12 mouse cellular contexts compared by ENCODE assay signal in the genomic region with DNA sequence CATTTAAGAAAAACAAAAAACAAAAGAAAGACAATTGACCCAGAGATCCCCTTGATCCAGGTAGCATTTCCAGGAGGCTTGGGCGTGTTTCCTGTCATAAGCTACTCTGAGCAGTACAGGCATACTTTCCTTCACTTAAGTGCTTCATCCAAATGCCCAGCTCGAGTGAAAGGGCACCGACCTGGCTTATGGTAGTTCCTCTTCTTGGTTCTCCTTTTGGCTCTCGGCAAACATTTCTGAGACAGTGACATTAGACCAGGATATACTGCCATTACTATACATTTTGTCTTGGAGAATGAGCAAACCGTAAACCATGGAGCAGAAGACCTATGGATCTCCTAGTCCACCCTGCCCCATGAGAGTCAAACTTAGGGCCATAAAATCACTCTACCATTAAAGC. TPM values are rescaled to one million over a fixed set of nuclear protein-coding genes. Genes with fewer than 3 reads are reported as not detected.
A peak's percentile ranks its signal among the peaks of the same experiment; 100 is the strongest.
DNase-seq lines count a peak whose midpoint lies in the region; ATAC-seq and TF ChIP-seq lines count a peak whose summit lies in the region.
"Had no signal": no experiment of that assay in that cellular context is flagged by ENCODE, and none has a peak within 500 bp of the region (broad histone marks: within the 10 kb centered on the region; RNA-seq: fewer than 3 reads in every experiment).

No protein-coding gene starts in this region.

- no peak for ATAC-seq in heart, embryonic 11.5 days (replicated peaks; ENCODE audit: insufficient number of reproducible peaks, low FRiP score, low TSS enrichment)
- no peak for ATAC-seq in neural tube, embryonic 12.5 days (ENCODE audit: low FRiP score, low read depth)
- no peak for ATAC-seq in liver, postnatal 0 days
- no peak for ATAC-seq in intestine, postnatal 0 days

- H3K9me3 ChIP-seq in heart, embryonic 11.5 days (replicated peaks; ENCODE audit: control insufficient read depth, low read length) = no peaks in the 10 kb centered on the region
- no peaks in the 10 kb centered on the region for H3K9me3 ChIP-seq in neural tube, embryonic 12.5 days
- H3K9me3 ChIP-seq in liver, postnatal 0 days (ENCODE audit: low read length) = no peaks in the 10 kb centered on the region
- H3K9me3 ChIP-seq in intestine, postnatal 0 days (ENCODE audit: control insufficient read depth) = no peaks in the 10 kb centered on the region

- no peak overlapping the region for H3K9ac ChIP-seq in heart, embryonic 11.5 days (ENCODE audit: low read depth, low read length)
- H3K9ac ChIP-seq in neural tube, embryonic 12.5 days = no peak overlapping the region
- H3K9ac ChIP-seq in liver, postnatal 0 days (replicated peaks) = no peak overlapping the region
- H3K9ac ChIP-seq in intestine, postnatal 0 days (ENCODE audit: low read depth, low read length) = no peak overlapping the region

- TF ChIP-seq CTCF in liver, postnatal 0 days (IDR thresholded peaks at IDR 0.05; ENCODE audit: low read depth) = no peak
- TF ChIP-seq CTCF in intestine, postnatal 0 days (IDR thresholded peaks at IDR 0.05; ENCODE audit: low read depth) = no peak

- H3K4me2 ChIP-seq in heart, embryonic 11.5 days = peak overlapping the region; percentile 99; the same call in 1 of the 2 replicates
- H3K4me2 ChIP-seq in neural tube, embryonic 12.5 days (replicated peaks) = peak overlapping the region; percentile 90; the same call in 1 of the 2 replicates
- peak overlapping the region; percentile 95 for H3K4me2 ChIP-seq in liver, postnatal 0 days (ENCODE audit: low read depth, low read length)
- no peak overlapping the region for H3K4me2 ChIP-seq in intestine, postnatal 0 days (replicated peaks; ENCODE audit: low read depth)

- H3K4me3 ChIP-seq in heart, embryonic 11.5 days (ENCODE audit: low read depth, low read length) = no peak overlapping the region
- no peak overlapping the region for H3K4me3 ChIP-seq in neural tube, embryonic 12.5 days
- H3K4me3 ChIP-seq in liver, postnatal 0 days (ENCODE audit: low read depth, low read length) = 0 out of 2 replicates have a peak overlapping the region, but pooled peaks have one; percentile 11
- H3K4me3 ChIP-seq in intestine, postnatal 0 days (ENCODE audit: low read depth, low read length) = no peak overlapping the region

- no peak for DNase-seq in heart, postnatal 10 days
- DNase-seq in neural tube, embryonic 10.5 days (ENCODE audit: extremely low spot score, low spot score) = no peak
- no peak for DNase-seq in liver, postnatal 0 days
- DNase-seq in right cerebral cortex, postnatal 10 days (ENCODE audit: low spot score in 2 of 2) = no peak
- DNase-seq in gastrocnemius, postnatal 4 days (ENCODE audit: low spot score in 2 of 2) = no peak
- DNase-seq: adrenal gland, postnatal 14 days; heart, postnatal 4 days; kidney, postnatal 36 days had no signal

- H3K27me3 ChIP-seq in heart, embryonic 11.5 days (ENCODE audit: control insufficient read depth, insufficient read depth, low read length) = no peaks in the 10 kb centered on the region
- no peaks in the 10 kb centered on the region for H3K27me3 ChIP-seq in neural tube, embryonic 12.5 days (replicated peaks)
- no peaks in the 10 kb centered on the region for H3K27me3 ChIP-seq in liver, postnatal 0 days (ENCODE audit: insufficient read depth, low read length)
- H3K27me3 ChIP-seq in intestine, postnatal 0 days (replicated peaks; ENCODE audit: control insufficient read depth, insufficient read depth, low read length) = no peaks in the 10 kb centered on the region

- no peak for TF ChIP-seq EP300 in liver, postnatal 0 days (IDR thresholded peaks at IDR 0.05; ENCODE audit: low read depth)

- H3K4me1 ChIP-seq in heart, embryonic 11.5 days (ENCODE audit: control insufficient read depth, insufficient read depth, low read length) = peaks cover 9% of the 10 kb centered on the region
- H3K4me1 ChIP-seq in neural tube, embryonic 12.5 days = peaks cover 18% of the 10 kb centered on the region; the same call in 1 of the 2 replicates
- peaks cover 23% of the 10 kb centered on the region for H3K4me1 ChIP-seq in liver, postnatal 0 days (ENCODE audit: insufficient read depth)
- H3K4me1 ChIP-seq in intestine, postnatal 0 days (replicated peaks; ENCODE audit: control insufficient read depth, insufficient read depth, low read length) = peaks cover 5% of the 10 kb centered on the region; the same call in 1 of the 2 replicates

- no peak overlapping the region for H3K27ac ChIP-seq in heart, embryonic 11.5 days (ENCODE audit: low read depth, low read length)
- no peak overlapping the region for H3K27ac ChIP-seq in neural tube, embryonic 12.5 days
- no peak overlapping the region for H3K27ac ChIP-seq in liver, postnatal 0 days (ENCODE audit: low read depth)
- no peak overlapping the region for H3K27ac ChIP-seq in intestine, postnatal 0 days (ENCODE audit: low read depth, low read length)
- H3K27ac ChIP-seq: macrophage had no signal

- WGBS in heart, embryonic 11.5 days (ENCODE audit: insufficient replicate concordance) = 90% methylated on average over 5 of the region's 5 CpGs
- 90% methylated on average over 5 of the region's 5 CpGs for WGBS in neural tube, embryonic 12.5 days
- WGBS in liver, postnatal 0 days (ENCODE audit: insufficient replicate concordance) = 54% methylated on average over 5 of the region's 5 CpGs
- 79% methylated on average over 5 of the region's 5 CpGs for WGBS in intestine, postnatal 0 days

- intact Hi-C loops in heart, postnatal 10 days (cut with DNase I) = loop anchor here (5.0 kb wide), 3 partner anchors 127 to 1043 kb away; a partner anchor contains a TSS

- H3K36me3 ChIP-seq in heart, embryonic 11.5 days (ENCODE audit: control insufficient read depth, insufficient read depth, low read length) = no peaks in the 10 kb centered on the region
- H3K36me3 ChIP-seq in neural tube, embryonic 12.5 days = no peaks in the 10 kb centered on the region
- no peaks in the 10 kb centered on the region for H3K36me3 ChIP-seq in liver, postnatal 0 days (replicated peaks; ENCODE audit: insufficient read depth, low read length)
- H3K36me3 ChIP-seq in intestine, postnatal 0 days (ENCODE audit: control insufficient read depth, insufficient read depth) = no peaks in the 10 kb centered on the region

RNA-seq across cellular contexts. Expression of a gene that starts 2.8 kb away (rescaled TPM):
- polyA plus RNA-seq in heart, embryonic 11.5 days (2014; fragmentation: Nextera tagmentation; extraction: Ambion mirVana) = 7.9 and 10.6 TPM in 2 replicates
- total RNA-seq in heart, postnatal 10 days (2021) = 1 to 10 TPM; 3.1 to 3.5 TPM
- polyA plus RNA-seq in neural tube, embryonic 12.5 days (2016; fragmentation: Nextera tagmentation; extraction: Ambion mirVana) = 25.9 and 27.8 TPM in 2 replicates
- 6.7 and 8.2 TPM in 2 replicates for polyA plus RNA-seq in liver, postnatal 0 days (2015; fragmentation: Nextera tagmentation; extraction: Ambion mirVana)
- 1 to 10 TPM; 7.4 to 8.5 TPM for total RNA-seq in gastrocnemius, postnatal 4 days (2021)
- 3.1 and 3.4 TPM in 2 replicates for polyA plus RNA-seq in intestine, postnatal 0 days (2015; fragmentation: Nextera tagmentation; extraction: Ambion mirVana)
